Mouse (Mus musculus) embryo, embryonic 11.5 days (tissue): ENCODE results near the gene Hsd17b11.
"Not testable (repeated sequence)": the region's sequence is repeated elsewhere in the genome, so short reads cannot be mapped to it uniquely, and the experiment has no call there.

Source experiments
- DNase-seq: peaks from one replicate; pipeline ENCODE4 v3.0.0-alpha.2; 2012; ENCODE audit warnings: low read depth, low spot score

Hsd17b11 gene

GRCm38 (mm10) chr5:104035824-104036223 is 14.1 kb upstream of the Hsd17b11 start:
- no peak for DNase-seq

GRCm38 (mm10) chr5:104035066-104035465 is 13.3 kb upstream of the Hsd17b11 start:
- DNase-seq: no peak

- DNase-seq: no peak
These were observed 10.8 kb upstream of the Hsd17b11 start for GRCm38 (mm10) chr5:104032434-104033097.

GRCm38 (mm10) chr5:104025245-104025854 is 3.6 kb upstream of the Hsd17b11 start:
- DNase-seq: no peak

GRCm38 (mm10) chr5:104024762-104025161 is 3.0 kb upstream of the Hsd17b11 start:
- no peak for DNase-seq

- not testable (repeated sequence) for DNase-seq
These were observed 2.5 kb upstream of the Hsd17b11 start for GRCm38 (mm10) chr5:104024193-104024592.

GRCm38 (mm10) chr5:104023289-104024020 is 1.7 kb upstream of the Hsd17b11 start:
- DNase-seq: no peak

- no peak for DNase-seq
These were observed 839 bp upstream of the Hsd17b11 start for GRCm38 (mm10) chr5:104022558-104022957.

- DNase-seq: no peak
These were observed 10.3 kb downstream of the Hsd17b11 start for GRCm38 (mm10) chr5:104011419-104011818.

- no peak for DNase-seq
These were observed 11.5 kb downstream of the Hsd17b11 start for GRCm38 (mm10) chr5:104010261-104010660.

- DNase-seq: no peak
These were observed 12.3 kb downstream of the Hsd17b11 start for GRCm38 (mm10) chr5:104009421-104009820.

- no peak for DNase-seq
These were observed 13.9 kb downstream of the Hsd17b11 start for GRCm38 (mm10) chr5:104007801-104008200.

- no peak for DNase-seq
These were observed 14.9 kb downstream of the Hsd17b11 start for GRCm38 (mm10) chr5:104006811-104007210.

GRCm38 (mm10) chr5:104003955-104004354 is 17.8 kb downstream of the Hsd17b11 start:
- no peak for DNase-seq

- no peak for DNase-seq
These were observed 18.3 kb downstream of the Hsd17b11 start for GRCm38 (mm10) chr5:104003256-104003931.

GRCm38 (mm10) chr5:104002549-104003255 is 19.0 kb downstream of the Hsd17b11 start:
- no peak for DNase-seq

- peak; percentile 59 for DNase-seq
These were observed 22.0 kb downstream of the Hsd17b11 start for GRCm38 (mm10) chr5:103999738-104000137.

- DNase-seq: no peak
These were observed 23.0 kb downstream of the Hsd17b11 start for GRCm38 (mm10) chr5:103998739-103999138.

- DNase-seq: no peak
These were observed 26.5 kb downstream of the Hsd17b11 start for GRCm38 (mm10) chr5:103995181-103995580.

GRCm38 (mm10) chr5:103994669-103995068 is 27.1 kb downstream of the Hsd17b11 start:
- DNase-seq: no peak

- DNase-seq: no peak
These were observed 28.1 kb downstream of the Hsd17b11 start for GRCm38 (mm10) chr5:103993601-103994000.
